Mouse (Mus musculus): Measurements from ENCODE around the gene Osbpl3. TPM values are rescaled to one million over a fixed set of nuclear protein-coding genes. Genes with fewer than 3 reads are reported as not detected.

The Osbpl3 gene
- polyA plus RNA-seq, 1 experiment = not detected

- no peaks in the 10 kb centered on the region for H3K27me3 ChIP-seq (ENCODE audit: control insufficient read depth)
- H3K4me1 ChIP-seq (ENCODE audit: control insufficient read depth) = peaks cover 2% of the 10 kb centered on the region; the same call in 1 of the 2 replicates
- no peak for TF ChIP-seq GATA1 (IDR thresholded peaks at IDR 0.05; ENCODE audit: low read length)
- no peak for TF ChIP-seq TAL1 (IDR thresholded peaks at IDR 0.05; ENCODE audit: low read length)
- no peaks in the 10 kb centered on the region for H3K36me3 ChIP-seq (ENCODE audit: control insufficient read depth)
- H3K9me3 ChIP-seq (ENCODE audit: control insufficient read depth, low read length) = no peaks in the 10 kb centered on the region
- H3K4me3 ChIP-seq (replicated peaks) = no peak overlapping the region
These were observed 83.2 kb downstream of the Osbpl3 start for GRCm38 (mm10) chr6:50372516-50373424.

- Histone ChIP-seq H3K4me1 (ENCODE audit: control insufficient read depth) (no peaks in the 10 kb centered on the region), H3K4me3 (replicated peaks) (no peak overlapping the region), H3K36me3 (ENCODE audit: control insufficient read depth) (no peaks in the 10 kb centered on the region), H3K9me3 (ENCODE audit: control insufficient read depth, low read length) (no peaks in the 10 kb centered on the region), H3K27me3 (ENCODE audit: control insufficient read depth) (no peaks in the 10 kb centered on the region)
- no peak for TF ChIP-seq GATA1 (IDR thresholded peaks at IDR 0.05; ENCODE audit: low read length)
- TF ChIP-seq TAL1 (IDR thresholded peaks at IDR 0.05; ENCODE audit: low read length) = no peak
These were observed 84.4 kb downstream of the Osbpl3 start for GRCm38 (mm10) chr6:50371501-50372086.

GRCm38 (mm10) chr6:50368502-50369292, 87.3 kb downstream of the Osbpl3 start:
- Histone ChIP-seq H3K4me1 (ENCODE audit: control insufficient read depth) (no peaks in the 10 kb centered on the region), H3K36me3 (ENCODE audit: control insufficient read depth) (no peaks in the 10 kb centered on the region)

GRCm38 (mm10) chr6:50367836-50368235, 88.2 kb downstream of the Osbpl3 start:
- TF ChIP-seq TAL1 (IDR thresholded peaks at IDR 0.05; ENCODE audit: low read length) (no peak), GATA1 (IDR thresholded peaks at IDR 0.05; ENCODE audit: low read length) (no peak)
- Histone ChIP-seq H3K36me3 (ENCODE audit: control insufficient read depth) (no peaks in the 10 kb centered on the region), H3K9me3 (ENCODE audit: control insufficient read depth, low read length) (no peaks in the 10 kb centered on the region), H3K4me3 (replicated peaks) (no peak overlapping the region), H3K4me1 (ENCODE audit: control insufficient read depth) (no peaks in the 10 kb centered on the region), H3K27me3 (ENCODE audit: control insufficient read depth) (no peaks in the 10 kb centered on the region)

More at GRCm38 (mm10) chr6:50368502-50369292, 87.3 kb downstream of the Osbpl3 start:
- Histone ChIP-seq H3K9me3 (ENCODE audit: control insufficient read depth, low read length) (no peaks in the 10 kb centered on the region), H3K4me3 (replicated peaks) (no peak overlapping the region), H3K27me3 (ENCODE audit: control insufficient read depth) (no peaks in the 10 kb centered on the region)
- TF ChIP-seq TAL1 (IDR thresholded peaks at IDR 0.05; ENCODE audit: low read length) = no peak
- peak; percentile 70 for TF ChIP-seq GATA1 (IDR thresholded peaks at IDR 0.05; ENCODE audit: low read length)

- no peaks in the 10 kb centered on the region for H3K36me3 ChIP-seq (ENCODE audit: control insufficient read depth)
These were observed 89.3 kb downstream of the Osbpl3 start for GRCm38 (mm10) chr6:50366724-50367123.

GRCm38 (mm10) chr6:50366319-50366718, 89.7 kb downstream of the Osbpl3 start:
- TF ChIP-seq GATA1 (IDR thresholded peaks at IDR 0.05; ENCODE audit: low read length) (no peak), TAL1 (IDR thresholded peaks at IDR 0.05; ENCODE audit: low read length) (no peak)
- no peak overlapping the region for H3K4me3 ChIP-seq (replicated peaks)
- H3K36me3 ChIP-seq (ENCODE audit: control insufficient read depth) = no peaks in the 10 kb centered on the region
- H3K9me3 ChIP-seq (ENCODE audit: control insufficient read depth, low read length) = no peaks in the 10 kb centered on the region
- no peaks in the 10 kb centered on the region for H3K27me3 ChIP-seq (ENCODE audit: control insufficient read depth)
- H3K4me1 ChIP-seq (ENCODE audit: control insufficient read depth) = no peaks in the 10 kb centered on the region

More at GRCm38 (mm10) chr6:50366724-50367123, 89.3 kb downstream of the Osbpl3 start:
- H3K27me3 ChIP-seq (ENCODE audit: control insufficient read depth) = no peaks in the 10 kb centered on the region
- no peak for TF ChIP-seq GATA1 (IDR thresholded peaks at IDR 0.05; ENCODE audit: low read length)
- no peak for TF ChIP-seq TAL1 (IDR thresholded peaks at IDR 0.05; ENCODE audit: low read length)
- H3K4me3 ChIP-seq (replicated peaks) = no peak overlapping the region
- no peaks in the 10 kb centered on the region for H3K4me1 ChIP-seq (ENCODE audit: control insufficient read depth)
- H3K9me3 ChIP-seq (ENCODE audit: control insufficient read depth, low read length) = no peaks in the 10 kb centered on the region

- Histone ChIP-seq H3K9me3 (ENCODE audit: control insufficient read depth, low read length) (no peaks in the 10 kb centered on the region), H3K27me3 (ENCODE audit: control insufficient read depth) (no peaks in the 10 kb centered on the region), H3K4me1 (ENCODE audit: control insufficient read depth) (no peaks in the 10 kb centered on the region), H3K4me3 (replicated peaks) (no peak overlapping the region), H3K36me3 (ENCODE audit: control insufficient read depth) (no peaks in the 10 kb centered on the region)
- TF ChIP-seq TAL1 (IDR thresholded peaks at IDR 0.05; ENCODE audit: low read length) = no peak
- TF ChIP-seq GATA1 (IDR thresholded peaks at IDR 0.05; ENCODE audit: low read length) = no peak
These were observed 91.6 kb downstream of the Osbpl3 start for GRCm38 (mm10) chr6:50364364-50364763.

GRCm38 (mm10) chr6:50363385-50363784, 92.6 kb downstream of the Osbpl3 start:
- no peaks in the 10 kb centered on the region for H3K36me3 ChIP-seq (ENCODE audit: control insufficient read depth)
- H3K4me1 ChIP-seq (ENCODE audit: control insufficient read depth) = no peaks in the 10 kb centered on the region
- H3K27me3 ChIP-seq (ENCODE audit: control insufficient read depth) = no peaks in the 10 kb centered on the region
- H3K9me3 ChIP-seq (ENCODE audit: control insufficient read depth, low read length) = no peaks in the 10 kb centered on the region
- TF ChIP-seq GATA1 (IDR thresholded peaks at IDR 0.05; ENCODE audit: low read length) = no peak
- H3K4me3 ChIP-seq (replicated peaks) = no peak overlapping the region
